ENCODE assay signal across 16 mouse cellular contexts in genomic region chr1:73728377-73728776, GRCm38 (mm10).
"Had no signal": no experiment of that assay in that cellular context is flagged by ENCODE, and none has a peak within 500 bp of the region (broad histone marks: within the 10 kb centered on the region; RNA-seq: fewer than 3 reads in every experiment).

No protein-coding gene starts in this region.

- H3K9me3 ChIP-seq: liver, embryonic 13.5 days; liver, embryonic 15.5 days; megakaryocyte, embryonic 14.5 days; midbrain, embryonic 13.5 days; midbrain, embryonic 15.5 days; neural tube, embryonic 12.5 days; stomach, embryonic 15.5 days had no signal

- ATAC-seq: liver, postnatal 0 days; midbrain, embryonic 13.5 days; midbrain, embryonic 15.5 days had no signal

- H3K27ac ChIP-seq: liver, embryonic 13.5 days; liver, embryonic 15.5 days; macrophage; midbrain, embryonic 13.5 days; midbrain, embryonic 15.5 days; neural tube, embryonic 12.5 days; stomach, embryonic 15.5 days; stomach, postnatal 0 days had no signal

- H3K9ac ChIP-seq: liver, embryonic 13.5 days; liver, embryonic 15.5 days; liver, postnatal 0 days; midbrain, embryonic 13.5 days; midbrain, embryonic 15.5 days; neural tube, embryonic 12.5 days; stomach, embryonic 15.5 days had no signal

- H3K4me1 ChIP-seq: liver, embryonic 13.5 days; liver, embryonic 15.5 days; megakaryocyte, embryonic 14.5 days; midbrain, embryonic 13.5 days; midbrain, embryonic 15.5 days; neural tube, embryonic 12.5 days; stomach, embryonic 15.5 days had no signal

- DNase-seq: liver, embryonic 13.5 days; liver, postnatal 0 days; right cerebral cortex, postnatal 14 days; thymus, adult 2 months; thymus, postnatal 25 days; thymus, postnatal 4 days had no signal

- H3K27me3 ChIP-seq: liver, embryonic 13.5 days; liver, embryonic 15.5 days; megakaryocyte, embryonic 14.5 days; midbrain, embryonic 13.5 days; midbrain, embryonic 15.5 days; neural tube, embryonic 12.5 days; stomach, embryonic 15.5 days had no signal

- H3K36me3 ChIP-seq: liver, embryonic 13.5 days; liver, embryonic 15.5 days; midbrain, embryonic 13.5 days; midbrain, embryonic 15.5 days; neural tube, embryonic 12.5 days; stomach, embryonic 15.5 days had no signal

- H3K4me2 ChIP-seq: liver, embryonic 11.5 days; liver, embryonic 13.5 days; liver, embryonic 15.5 days; midbrain, embryonic 11.5 days; midbrain, embryonic 13.5 days; midbrain, embryonic 15.5 days; neural tube, embryonic 12.5 days; stomach, embryonic 15.5 days had no signal

- H3K4me3 ChIP-seq: liver, embryonic 13.5 days; liver, embryonic 15.5 days; megakaryocyte, embryonic 14.5 days; midbrain, embryonic 13.5 days; midbrain, embryonic 15.5 days; neural tube, embryonic 12.5 days; stomach, embryonic 15.5 days had no signal
